Mouse (Mus musculus): ENCODE measurements at regions not wholly inside any gene's neighbourhood (a gene's known extent, or its start where the extent isn't known, plus 50 kb on each side); places are given as distances from the start of the nearest gene placed in this dataset.

- no peak for DNase-seq
Measured at GRCm38 (mm10) chr15:39998063-39998462, 136.1 kb upstream of the 9330182O14Rik start.

DNA sequence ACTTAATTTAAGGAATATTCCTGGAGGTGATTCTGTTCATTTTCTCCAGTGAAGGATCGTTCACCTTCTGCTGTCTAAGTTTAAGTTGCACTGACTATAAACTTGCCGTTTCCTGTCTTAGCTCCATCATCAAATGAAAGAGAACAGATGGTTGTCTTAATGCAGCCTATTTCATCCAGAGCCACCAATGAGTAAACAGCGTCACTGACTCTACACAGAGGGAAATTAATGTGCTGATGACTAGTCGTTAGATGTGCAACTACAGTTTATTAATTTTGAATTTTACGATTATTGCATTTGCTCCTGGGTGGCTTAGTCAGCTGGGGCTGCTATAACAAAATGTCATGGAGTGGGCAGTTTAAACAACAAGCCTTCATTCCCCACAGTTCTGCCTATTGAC lies 134.1 kb upstream of the 9330182O14Rik start:
- DNase-seq = no peak

DNA sequence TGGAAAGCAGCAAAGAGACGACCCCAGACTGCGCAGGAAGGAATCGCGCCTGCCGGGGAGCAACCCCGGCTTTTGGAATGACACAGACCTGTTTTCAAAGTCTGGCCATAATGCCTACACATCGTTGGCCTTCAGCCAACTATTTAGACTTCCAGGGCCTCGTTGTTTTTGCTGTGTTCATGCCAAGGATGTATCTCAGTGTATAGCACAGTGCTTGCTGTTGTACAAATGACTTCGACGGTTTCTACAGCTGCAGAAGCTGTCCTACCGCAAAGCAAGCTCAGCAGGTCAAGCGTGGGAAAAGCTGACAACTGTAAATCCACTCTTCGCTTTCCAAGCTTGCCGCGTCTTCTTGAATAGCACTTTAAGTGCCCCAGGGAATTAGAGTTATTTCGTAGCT lies 129.1 kb upstream of the 9330182O14Rik start:
- DNase-seq = no peak

DNA sequence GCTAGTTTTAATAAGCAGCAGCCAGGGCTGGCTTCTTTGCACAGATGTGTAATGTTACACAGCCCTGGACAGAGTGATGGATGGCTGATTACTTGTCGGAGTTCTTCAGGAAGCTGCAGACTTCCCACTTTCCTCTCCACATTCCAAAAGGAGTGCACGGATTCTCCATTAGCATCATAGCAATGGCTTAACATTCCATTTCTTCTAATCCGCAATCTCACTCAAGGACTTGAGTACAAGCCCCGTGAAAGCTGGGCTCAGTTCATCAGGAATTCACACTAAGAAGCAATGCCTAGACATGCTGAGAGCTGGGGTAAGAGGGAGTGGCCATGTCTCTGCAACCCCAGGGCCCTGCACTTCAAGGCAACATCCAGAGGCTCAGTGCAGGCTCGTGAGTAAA lies 126.3 kb upstream of the 9330182O14Rik start:
- DNase-seq = no peak

DNA sequence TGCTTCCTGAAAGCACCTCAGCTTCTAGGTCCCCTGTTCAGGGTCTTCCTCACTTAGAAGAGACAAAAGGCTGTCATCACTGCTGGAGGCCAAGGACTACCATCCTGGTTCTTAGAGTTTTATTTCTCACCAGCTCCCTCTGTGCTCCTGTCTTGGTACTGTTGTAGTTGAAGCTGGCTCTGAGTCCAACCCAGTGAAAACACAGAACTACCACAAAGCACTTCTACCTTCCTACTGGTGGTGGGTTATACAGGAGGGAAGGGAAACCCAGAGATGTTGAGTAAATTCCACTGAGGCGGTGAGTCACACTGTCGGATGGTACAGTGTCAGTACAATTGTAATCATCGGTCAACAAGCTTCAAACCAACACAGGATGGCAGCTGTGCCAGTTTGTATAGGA lies 120.3 kb upstream of the 9330182O14Rik start:
- DNase-seq = no peak

- DNase-seq = no peak
Measured at GRCm38 (mm10) chr15:40017019-40017418, 117.1 kb upstream of the 9330182O14Rik start.

DNA sequence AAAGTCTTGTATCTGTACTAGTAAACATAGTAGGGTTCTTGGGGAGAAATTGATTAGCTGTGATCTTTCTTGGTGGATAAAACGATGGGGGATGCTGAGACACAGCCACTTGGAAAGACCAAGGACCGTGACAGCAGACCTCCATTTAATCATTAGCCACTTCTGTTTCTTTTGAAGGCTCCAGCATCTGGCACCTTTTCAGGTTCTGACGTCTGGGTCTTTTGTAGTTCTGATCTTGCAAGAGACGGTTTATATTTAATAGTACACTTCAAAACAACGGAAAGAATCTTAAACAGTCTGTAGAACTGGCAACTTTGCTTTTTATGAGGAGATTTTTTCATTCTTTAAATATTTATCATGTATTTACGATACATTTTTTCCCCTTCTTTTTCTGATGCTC lies 116.6 kb upstream of the 9330182O14Rik start:
- no peak for DNase-seq

DNA sequence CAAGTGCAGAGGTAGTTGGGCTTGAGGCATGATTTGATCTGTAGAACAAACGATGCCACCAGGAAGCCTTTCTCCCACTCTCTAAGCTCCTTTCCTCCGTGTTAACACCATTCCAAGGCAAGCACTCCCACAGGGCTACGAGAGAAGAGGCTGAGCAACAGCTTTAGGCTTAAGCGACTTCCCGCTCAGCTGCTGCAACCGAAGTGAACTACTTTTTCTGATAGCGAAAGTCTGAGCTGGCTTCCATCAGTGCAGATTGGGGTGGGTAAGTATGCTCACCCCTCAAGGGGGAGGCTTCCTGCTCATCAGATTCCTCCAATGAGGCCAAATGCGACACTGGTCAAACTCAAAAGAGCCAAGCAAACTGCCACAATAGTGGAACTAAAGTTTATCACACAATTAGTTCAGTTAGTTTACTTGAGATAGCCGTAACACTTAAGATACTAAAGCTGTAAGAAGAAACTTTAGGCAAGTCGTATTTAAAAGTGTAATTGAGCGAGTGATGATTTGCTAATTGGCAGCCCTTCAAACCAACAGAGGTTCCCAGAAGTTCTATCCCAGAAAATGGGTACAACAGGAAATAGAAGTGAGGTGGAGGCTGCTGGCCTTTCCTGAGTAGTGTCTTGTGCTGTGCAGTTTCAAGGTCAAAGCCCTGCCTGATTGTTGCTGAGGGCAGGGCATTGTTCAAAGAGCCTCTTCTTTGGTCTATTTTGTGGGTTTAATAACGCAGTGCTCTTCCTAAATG lies 115.9 kb upstream of the 9330182O14Rik start:
- DNase-seq = no peak

- DNase-seq = no peak
Measured at GRCm38 (mm10) chr15:40018792-40019151, 115.4 kb upstream of the 9330182O14Rik start.

GRCm38 (mm10) chr15:40019226-40019625 lies 114.9 kb upstream of the 9330182O14Rik start:
- DNase-seq = no peak

- DNase-seq = no peak
Measured at GRCm38 (mm10) chr15:40020097-40020496, 114.1 kb upstream of the 9330182O14Rik start.

- no peak for DNase-seq
Measured at GRCm38 (mm10) chr15:40020646-40021045, 113.5 kb upstream of the 9330182O14Rik start.

DNA sequence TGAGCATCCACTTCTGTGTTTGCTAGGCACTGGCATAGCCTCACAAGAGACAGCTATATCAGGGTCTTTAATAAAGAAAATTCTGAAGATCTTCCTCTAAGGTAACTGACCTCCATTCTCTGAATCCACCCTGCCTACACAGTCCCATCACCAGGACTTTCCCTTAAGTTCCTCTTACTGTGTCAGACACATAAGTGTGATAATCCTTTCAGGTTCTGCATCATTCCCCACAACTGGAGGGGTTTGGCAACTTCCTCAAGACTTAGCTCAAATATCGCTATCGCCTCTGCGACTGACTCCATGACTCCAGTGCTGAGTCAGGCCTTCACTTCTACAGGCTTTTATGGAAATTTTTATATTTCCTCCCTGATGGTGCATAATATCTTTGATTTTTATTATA lies 111.0 kb upstream of the 9330182O14Rik start:
- DNase-seq = no peak

GRCm38 (mm10) chr15:40032088-40032487 lies 102.1 kb upstream of the 9330182O14Rik start:
- DNase-seq = no peak

GRCm38 (mm10) chr15:40036181-40036580 lies 98.0 kb upstream of the 9330182O14Rik start:
- no peak for DNase-seq

DNA sequence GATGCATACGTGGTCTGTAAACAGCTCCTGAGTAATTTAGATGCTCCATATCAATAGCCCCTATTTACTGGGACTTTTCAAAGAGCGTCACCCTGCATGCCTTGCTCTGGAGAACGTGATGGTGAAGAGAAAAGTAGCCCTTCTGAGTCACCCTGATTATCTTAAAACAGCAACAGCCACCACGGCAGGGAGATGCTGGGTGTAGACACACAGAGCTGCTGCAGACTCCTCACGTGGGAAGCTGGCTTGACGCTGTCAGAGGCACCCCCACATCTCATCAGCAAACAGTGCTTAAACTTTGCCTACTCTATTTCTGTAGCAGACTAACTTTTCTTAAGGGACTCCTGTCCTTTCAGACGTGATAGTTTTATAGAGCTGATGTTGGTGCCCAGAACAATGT lies 96.9 kb upstream of the 9330182O14Rik start:
- no peak for DNase-seq

DNA sequence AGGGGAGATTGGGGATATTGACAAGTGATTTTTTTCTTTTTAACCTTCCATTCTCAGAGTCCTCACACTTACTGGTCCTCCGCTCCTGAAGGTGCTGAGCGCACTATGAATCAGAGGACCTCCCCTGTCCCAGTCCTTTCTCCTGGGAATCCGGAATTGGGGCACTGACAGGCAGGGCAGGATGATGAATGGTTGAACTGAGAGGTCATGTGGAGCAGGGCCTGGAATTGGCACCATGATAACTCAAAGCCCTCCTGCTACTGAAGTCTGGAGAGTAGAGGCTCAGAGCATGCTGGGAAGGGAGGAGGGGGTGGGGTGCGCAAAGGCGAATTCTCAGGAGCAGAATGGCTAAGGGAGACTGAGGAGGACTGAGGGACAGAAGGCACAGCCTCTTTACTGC lies 87.9 kb upstream of the 9330182O14Rik start:
- DNase-seq = no peak

GRCm38 (mm10) chr15:40047100-40047499 lies 87.1 kb upstream of the 9330182O14Rik start:
- DNase-seq = no peak

- no peak for DNase-seq
Measured at GRCm38 (mm10) chr15:40068051-40068450, 66.1 kb upstream of the 9330182O14Rik start.

- DNase-seq = peak; percentile 6
Measured at GRCm38 (mm10) chr15:40075334-40075893, 58.8 kb upstream of the 9330182O14Rik start.

GRCm38 (mm10) chr15:40079872-40080271 lies 54.3 kb upstream of the 9330182O14Rik start:
- DNase-seq = no peak

Measured in gastrocnemius, postnatal 25 days (tissue).